Mouse (Mus musculus) CH12.LX (cell line): ENCODE data around the gene Il34. TPM values are rescaled to one million over a fixed set of nuclear protein-coding genes. Genes with fewer than 3 reads are reported as not detected.

Experiments
- DNase-seq: peaks from one replicate; pipeline ENCODE4 v3.0.0-alpha.2; 2013; ENCODE audit errors: extremely low read depth
- H3K27ac ChIP-seq: 2 replicates; pipeline ENCODE4 v1.5.1; 2012; ENCODE audit warnings: low read depth, mild to moderate bottlenecking, control low read depth, moderate library complexity; ENCODE audit not compliant: insufficient read depth
- H3K27me3 ChIP-seq: replicated peaks from 2 replicates; pipeline ENCODE3; 2012; ENCODE audit warnings: inconsistent platforms
- H3K36me3 ChIP-seq, 2 experiments: replicated peaks in 1 of 2; 2 replicates each; pipeline versions ENCODE3 to v1.6.1; 2012; ENCODE audit warnings: inconsistent platforms in 1 of 2, low read length in 1 of 2, mild to moderate bottlenecking in 1 of 2, mixed read lengths in 1 of 2, moderate library complexity in 1 of 2; ENCODE audit not compliant: control insufficient read depth in 1 of 2, insufficient read depth in 1 of 2
- H3K4me1 ChIP-seq, 2 experiments: 2 replicates each; pipeline ENCODE4 v1.6.1; 2012; ENCODE audit warnings: inconsistent platforms in 1 of 2, moderate library complexity in 1 of 2; ENCODE audit not compliant: insufficient read depth in 2 of 2, control insufficient read depth in 1 of 2
- H3K4me2 ChIP-seq: 2 replicates; pipeline ENCODE4 v1.6.1; 2012; ENCODE audit warnings: low read depth, mild to moderate bottlenecking, control low read depth; ENCODE audit not compliant: poor library complexity, insufficient read depth, severe bottlenecking
- H3K4me3 ChIP-seq, 3 experiments: fragments of 150-350 bp in 1 of 3; sonication (generic) in 1 of 3; replicated peaks in 1 of 3; 2 replicates each; pipeline versions ENCODE3 to v1.5.1; 2011 to 2012; ENCODE audit warnings: low read depth in 2 of 3, low read length in 2 of 3, mild to moderate bottlenecking in 2 of 3, moderate library complexity in 2 of 3, control low read depth in 1 of 3, improper control_type of control experiment in 1 of 3, inconsistent platforms in 1 of 3, mixed read lengths in 1 of 3; ENCODE audit not compliant: poor library complexity in 1 of 3
- H3K79me2 ChIP-seq: replicated peaks from 2 replicates; pipeline ENCODE4 v1.6.1; 2012; ENCODE audit warnings: mild to moderate bottlenecking, moderate library complexity; ENCODE audit not compliant: control insufficient read depth, poor library complexity, insufficient read depth, severe bottlenecking; ENCODE audit errors: extremely low read depth
- H3K9ac ChIP-seq: 2 replicates; pipeline ENCODE4 v1.6.1; 2012; ENCODE audit warnings: low read depth, mild to moderate bottlenecking, control low read depth, moderate library complexity; ENCODE audit not compliant: insufficient read depth
- H3K9me3 ChIP-seq: replicated peaks from 2 replicates; pipeline ENCODE3; 2012; ENCODE audit warnings: low read length, inconsistent platforms, mixed read lengths
- CHD1 ChIP-seq: IDR thresholded peaks from 2 replicates; pipeline ENCODE4 v1.6.1; 2012; ENCODE audit warnings: low read depth, low read length, improper control_type of control experiment, inconsistent platforms
- CTCF ChIP-seq, 2 experiments: IDR thresholded peaks in 1 of 2; conservative IDR thresholded peaks in 1 of 2; 2 replicates each; pipeline ENCODE4 v1.5.1; 2011 to 2012; ENCODE audit warnings: low read depth in 2 of 2, low read length in 2 of 2, improper control_type of control experiment in 1 of 2, inconsistent platforms in 1 of 2, mild to moderate bottlenecking in 1 of 2, moderate library complexity in 1 of 2
- EP300 ChIP-seq: IDR thresholded peaks from 2 replicates; pipeline ENCODE4 v1.6.1; 2011; ENCODE audit warnings: low read length, improper control_type of control experiment
- GABPA ChIP-seq: IDR thresholded peaks from 2 replicates; pipeline ENCODE4 v1.6.1; 2012; ENCODE audit warnings: low read depth, low read length, improper control_type of control experiment, inconsistent platforms; ENCODE audit not compliant: insufficient replicate concordance
- JUN ChIP-seq: IDR thresholded peaks from 2 replicates; pipeline ENCODE4 v1.6.1; 2011; ENCODE audit warnings: low read depth, mild to moderate bottlenecking, low read length, improper control_type of control experiment, moderate library complexity; ENCODE audit not compliant: insufficient read depth
- KAT2A ChIP-seq: IDR thresholded peaks from 2 replicates; pipeline ENCODE4 v1.6.1; 2012; ENCODE audit warnings: low read length, improper control_type of control experiment, inconsistent platforms; ENCODE audit not compliant: insufficient replicate concordance
- MAX ChIP-seq: IDR thresholded peaks from 2 replicates; pipeline ENCODE4 v1.6.1; 2011; ENCODE audit warnings: low read length, improper control_type of control experiment
- MYC ChIP-seq: IDR thresholded peaks from 2 replicates; pipeline ENCODE4 v1.6.1; 2011; ENCODE audit warnings: low read depth, mild to moderate bottlenecking, improper control_type of control experiment, low read length
- PAX5 ChIP-seq: IDR thresholded peaks from 2 replicates; pipeline ENCODE4 v1.6.1; 2012; ENCODE audit warnings: low read length, inconsistent platforms, mixed read lengths
- RAD21 ChIP-seq: IDR thresholded peaks from 2 replicates; pipeline ENCODE4 v1.6.1; 2011; ENCODE audit warnings: low read depth, mild to moderate bottlenecking, low read length, improper control_type of control experiment, moderate library complexity
- TBP ChIP-seq: conservative IDR thresholded peaks from 2 replicates; pipeline ENCODE4 v1.6.1; 2011; ENCODE audit warnings: low read depth, low read length, improper control_type of control experiment
- TCF12 ChIP-seq: IDR thresholded peaks from 2 replicates; pipeline ENCODE4 v1.6.1; 2014; ENCODE audit warnings: low read depth, mild to moderate bottlenecking, inconsistent platforms, low read length, improper control_type of control experiment
- UBTF ChIP-seq: IDR thresholded peaks from 2 replicates; pipeline ENCODE4 v1.6.1; 2012; ENCODE audit warnings: low read depth, mild to moderate bottlenecking, inconsistent platforms, low read length, improper control_type of control experiment, moderate library complexity
- USF2 ChIP-seq: conservative IDR thresholded peaks from 2 replicates; pipeline ENCODE4 v1.6.1; 2011; ENCODE audit warnings: low read depth, low read length, improper control_type of control experiment
- ZC3H11A ChIP-seq: IDR thresholded peaks from 2 replicates; pipeline ENCODE4 v1.6.1; 2012; ENCODE audit warnings: low read depth, mild to moderate bottlenecking, inconsistent platforms, low read length, improper control_type of control experiment
- ZMIZ1 ChIP-seq: IDR thresholded peaks from 2 replicates; pipeline ENCODE4 v1.6.1; 2012; ENCODE audit warnings: low read depth, mild to moderate bottlenecking, inconsistent platforms, low read length, improper control_type of control experiment
- dilution Hi-C: fragments of 300-500 bp; cut with MboI; formaldehyde crosslinking; loops from 2 replicates; pipeline ENCODE4 v1.14.3; 2020; ENCODE audit warnings: low sequenced_read_pairs; ENCODE audit not compliant: extremely low pct_unique_long_range_greater_than_20kb, extremely low pct_ligation_motif_present
- in situ Hi-C: fragments of 300-500 bp; cut with MboI; formaldehyde crosslinking; loops from 3 replicates; pipeline ENCODE4 v1.14.3; 2019; ENCODE audit warnings: low sequenced_read_pairs, low pct_ligation_motif_present, low pct_unique_long_range_greater_than_20kb, mixed read lengths
- polyA plus RNA-seq: library from polyadenylated mRNA; unstranded; fragments of >175 nt; gene quantifications from 2 replicates; pipeline ENCODE4 v1.2.1, GENCODE M21; 2012; ENCODE audit warnings: low read depth; ENCODE audit not compliant: insufficient read length
- total RNA-seq, 2 experiments: library from RNA; depleted of rRNA; stranded (reverse); fragments of 300-350 nt in 1 of 2; fragments of >200 nt in 1 of 2; gene quantifications; 2 replicates each; pipeline ENCODE4 v1.2.3; 2012 to 2014

Il34 gene
- total and polyA plus RNA-seq, 3 experiments: 0.21 TPM; not detected in 2

- no peaks in the 10 kb centered on the region for H3K9me3 ChIP-seq
- H3K27ac ChIP-seq: no peak overlapping the region
- H3K9ac ChIP-seq: no peak overlapping the region
- no peak for DNase-seq
- H3K36me3 ChIP-seq: peaks cover 82 to 100% of the 10 kb centered on the region in 2 experiments
- TF ChIP-seq ZC3H11A (no peak), EP300 (no peak), GABPA (no peak), CTCF (conservative IDR thresholded peaks at IDR 0.05 in 1 of 2, IDR thresholded peaks at IDR 0.05 in 1 of 2; ENCODE audit: low read depth in 2 of 2, low read length in 2 of 2) (no peak), ZMIZ1 (no peak), TCF12 (no peak), MAX (no peak), CHD1 (no peak), USF2 (no peak), KAT2A (no peak), TBP (no peak)
- H3K79me2 ChIP-seq: peaks cover 62% of the 10 kb centered on the region
- no peak overlapping the region for H3K4me2 ChIP-seq
- in situ Hi-C loops (loop anchor here (25.0 kb wide), 2 partner anchors 188 to 462 kb away; no protein-coding TSS in a partner anchor), dilution Hi-C loops (no loop called here)
- H3K4me3 ChIP-seq: no peak overlapping the region
- peaks cover 0 to 2% of the 10 kb centered on the region in 2 experiments; a peak in 1 of 4 replicates for H3K4me1 ChIP-seq
- H3K27me3 ChIP-seq: no peaks in the 10 kb centered on the region
These were observed 19.1 kb upstream of the Il34 start for GRCm38 (mm10) chr8:110824861-110825260.

GRCm38 (mm10) chr8:110821960-110822359, 16.2 kb upstream of the Il34 start:
- DNase-seq: no peak
- Histone ChIP-seq H3K27me3 (no peaks in the 10 kb centered on the region), H3K9ac (no peak overlapping the region), H3K36me3 (peaks cover 86 to 100% of the 10 kb centered on the region in 2 experiments), H3K27ac (no peak overlapping the region), H3K4me3 (no peak overlapping the region), H3K9me3 (no peaks in the 10 kb centered on the region), H3K4me1 (peaks cover 0 to 13% of the 10 kb centered on the region in 2 experiments; a peak in 1 of 4 replicates), H3K79me2 (peaks cover 49% of the 10 kb centered on the region), H3K4me2 (no peak overlapping the region)
- dilution Hi-C loops (no loop called here), in situ Hi-C loops (no loop called here)
- TF ChIP-seq CHD1: no peak
- no peak for TF ChIP-seq MYC
- TF ChIP-seq JUN: no peak
- no peak for TF ChIP-seq PAX5
- no peak for TF ChIP-seq UBTF
- TF ChIP-seq RAD21: no peak
